Mouse (Mus musculus) myocyte (in vitro differentiated cells): ENCODE data around the gene Olfr1150-ps1. TPM values are rescaled to one million over a fixed set of nuclear protein-coding genes. Genes with fewer than 3 reads are reported as not detected.

Experiments
- H3K27me3 ChIP-seq: one replicate; pipeline ENCODE4 v1.6.1; 2011; ENCODE audit not compliant: control insufficient read depth, insufficient read depth, insufficient read length
- H3K36me3 ChIP-seq: one replicate; pipeline ENCODE4 v1.6.1; 2011; ENCODE audit not compliant: control insufficient read depth, insufficient read depth
- H3K4me2 ChIP-seq: one replicate; pipeline ENCODE4 v1.6.1; 2011; ENCODE audit warnings: low read depth, control low read depth
- H3K4me3 ChIP-seq: one replicate; pipeline ENCODE4 v1.5.1; 2011; ENCODE audit warnings: mild to moderate bottlenecking, control low read depth, moderate library complexity
- H3K79me2 ChIP-seq: one replicate; pipeline ENCODE4 v1.6.1; 2011; ENCODE audit not compliant: control insufficient read depth, insufficient read depth
- H3ac ChIP-seq: one replicate; pipeline ENCODE4 v1.6.1; 2011; ENCODE audit not compliant: control insufficient read depth, insufficient read length
- CEBPB ChIP-seq: IDR thresholded peaks from 2 replicates; pipeline ENCODE4 v1.6.1; 2011; ENCODE audit warnings: mild to moderate bottlenecking, moderate library complexity; ENCODE audit not compliant: poor library complexity, insufficient read depth, severe bottlenecking
- E2F4 ChIP-seq: IDR thresholded peaks from one replicate; pipeline ENCODE4 v1.6.1; 2011; ENCODE audit warnings: mild to moderate bottlenecking, control low read depth, moderate library complexity; ENCODE audit not compliant: insufficient read depth
- MAX ChIP-seq: IDR thresholded peaks from one replicate; pipeline ENCODE4 v1.6.1; 2011; ENCODE audit warnings: low read depth, mild to moderate bottlenecking, control low read depth
- MYOD1 ChIP-seq, 3 experiments: IDR thresholded peaks; one replicate each; pipeline ENCODE4 v1.6.1; 2011; ENCODE audit warnings: control low read depth in 2 of 3, low read depth in 2 of 3, mild to moderate bottlenecking in 2 of 3, moderate library complexity in 1 of 3; ENCODE audit not compliant: insufficient read length in 2 of 3, control insufficient read depth in 1 of 3
- MYOG ChIP-seq, 3 experiments: IDR thresholded peaks; one replicate each; pipeline ENCODE4 v1.6.1; 2011; ENCODE audit warnings: control low read depth in 2 of 3, low read depth in 2 of 3, mild to moderate bottlenecking in 2 of 3; ENCODE audit not compliant: insufficient read length in 2 of 3, control insufficient read depth in 1 of 3, insufficient read depth in 1 of 3
- POLR2A ChIP-seq: IDR thresholded peaks from one replicate; pipeline ENCODE4 v1.6.1; 2011; ENCODE audit warnings: low read depth, mild to moderate bottlenecking, control low read depth, moderate library complexity; ENCODE audit not compliant: insufficient read length
- POLR2AphosphoS2 ChIP-seq: IDR thresholded peaks from one replicate; pipeline ENCODE4 v1.6.1; 2011; ENCODE audit warnings: low read depth, control low read depth; ENCODE audit not compliant: insufficient read length
- REST ChIP-seq: IDR thresholded peaks from one replicate; pipeline ENCODE4 v1.6.1; 2011; ENCODE audit warnings: mild to moderate bottlenecking, control low read depth, moderate library complexity; ENCODE audit not compliant: insufficient read depth, insufficient read length
- SRF ChIP-seq: IDR thresholded peaks from one replicate; pipeline ENCODE4 v1.6.1; 2011; ENCODE audit warnings: low read depth; ENCODE audit not compliant: control insufficient read depth, insufficient read length
- TCF12 ChIP-seq: IDR thresholded peaks from one replicate; pipeline ENCODE4 v1.6.1; 2011; ENCODE audit warnings: mild to moderate bottlenecking, control low read depth; ENCODE audit not compliant: poor library complexity, insufficient read depth, severe bottlenecking
- TCF3 ChIP-seq: IDR thresholded peaks from one replicate; pipeline ENCODE4 v1.6.1; 2011; ENCODE audit warnings: low read depth, control low read depth; ENCODE audit not compliant: insufficient read length
- USF1 ChIP-seq: IDR thresholded peaks from one replicate; pipeline ENCODE4 v1.6.1; 2011; ENCODE audit warnings: low read depth, mild to moderate bottlenecking, control low read depth, moderate library complexity
- polyA plus RNA-seq: library from polyadenylated mRNA; unstranded; fragments of >200 nt; fragmentation: generic; extraction: Trizol; gene quantifications from one replicate; pipeline ENCODE4 v1.2.1, GENCODE M21; 2012; ENCODE audit warnings: missing spikeins

Olfr1150-ps1 gene
- polyA plus RNA-seq, 1 experiment = not detected

GRCm38 (mm10) chr2:87866192-87866591, 22.4 kb downstream of the Olfr1150-ps1 start, which contains the start of gene Olfr1152:
Gene Olfr1152 (plus strand): TSS chr2:87866492.
- no peak within 1 kb of the TSS for H3ac ChIP-seq
- no peak within 1 kb of the TSS for H3K4me2 ChIP-seq
- H3K4me3 ChIP-seq = no peak within 1 kb of the TSS
- no peaks in the 10 kb centered on the region for H3K36me3 ChIP-seq
- TF ChIP-seq REST (no peak), MYOD1 (IDR thresholded peaks at IDR 0.05; ENCODE audit: control insufficient read depth in 1 of 3, insufficient read length in 2 of 3, low read depth in 2 of 3) (no peak), USF1 (no peak), CEBPB (no peak), E2F4 (no peak), TCF12 (no peak), TCF3 (no peak), POLR2A (no peak), MAX (no peak), POLR2AphosphoS2 (no peak)
- no peaks in the 10 kb centered on the region for H3K79me2 ChIP-seq
- H3K27me3 ChIP-seq = no peaks in the 10 kb centered on the region

- no peaks in the 10 kb centered on the region for H3K36me3 ChIP-seq
- no peaks in the 10 kb centered on the region for H3K27me3 ChIP-seq
- H3ac ChIP-seq = no peak within 1 kb of the TSS
- H3K4me2 ChIP-seq = no peak within 1 kb of the TSS
- H3K79me2 ChIP-seq = no peaks in the 10 kb centered on the region
- no peak for TF ChIP-seq SRF
- TF ChIP-seq MYOD1 (IDR thresholded peaks at IDR 0.05; ENCODE audit: control insufficient read depth in 1 of 3, insufficient read length in 2 of 3, low read depth in 2 of 3) = no peak
- TF ChIP-seq MAX = no peak
- no peak for TF ChIP-seq TCF3
- TF ChIP-seq E2F4 = no peak
- no peak for TF ChIP-seq USF1
- no peak for TF ChIP-seq POLR2A
- no peak for TF ChIP-seq MYOG (IDR thresholded peaks at IDR 0.05; ENCODE audit: control insufficient read depth in 1 of 3, insufficient read depth in 1 of 3, insufficient read length in 2 of 3, low read depth in 2 of 3)
- H3K4me3 ChIP-seq = no peak within 1 kb of the TSS
Observed at GRCm38 (mm10) chr2:87894662-87895061, 50.9 kb downstream of the Olfr1150-ps1 start, which contains the start of gene Olfr1153. Gene Olfr1153 (plus strand): TSS chr2:87894962.

Other genes with a start within 250 kb of the Olfr1150-ps1 start
- gene Olfr1130, start 237.8 kb upstream of the Olfr1150-ps1 start, polyA plus RNA-seq = not detected
- gene Olfr1131, start 216.9 kb upstream of the Olfr1150-ps1 start, polyA plus RNA-seq = not detected
- not detected for gene Olfr1132, start 206.5 kb upstream of the Olfr1150-ps1 start, polyA plus RNA-seq
- gene Olfr1133, start 196.6 kb upstream of the Olfr1150-ps1 start, polyA plus RNA-seq = not detected
- gene Olfr1134, start 185.5 kb upstream of the Olfr1150-ps1 start, polyA plus RNA-seq = not detected
- not detected for gene Olfr1135, start 170.3 kb upstream of the Olfr1150-ps1 start, polyA plus RNA-seq
- not detected for gene Olfr1136, start 150.0 kb upstream of the Olfr1150-ps1 start, polyA plus RNA-seq
- gene Olfr1137, start 130.8 kb upstream of the Olfr1150-ps1 start, polyA plus RNA-seq = not detected
- not detected for gene Olfr1138, start 104.0 kb upstream of the Olfr1150-ps1 start, polyA plus RNA-seq
- gene Olfr1140, start 100.2 kb upstream of the Olfr1150-ps1 start, polyA plus RNA-seq = not detected
- not detected for gene Olfr1141, start 90.0 kb upstream of the Olfr1150-ps1 start, polyA plus RNA-seq
- gene Olfr152, start 64.5 kb upstream of the Olfr1150-ps1 start, polyA plus RNA-seq = not detected
- not detected for gene Olfr1143, start 43.4 kb upstream of the Olfr1150-ps1 start, polyA plus RNA-seq
- not detected for gene Olfr1145, start 34.2 kb upstream of the Olfr1150-ps1 start, polyA plus RNA-seq
- gene Olfr1148, start 13.5 kb upstream of the Olfr1150-ps1 start, polyA plus RNA-seq = not detected
- not detected for gene Olfr1151, start 11.9 kb downstream of the Olfr1150-ps1 start, polyA plus RNA-seq
- not detected for gene Olfr1152, start 22.5 kb downstream of the Olfr1150-ps1 start, polyA plus RNA-seq
- gene Olfr1153, start 51.0 kb downstream of the Olfr1150-ps1 start, polyA plus RNA-seq = not detected
- gene Olfr1154, start 61.2 kb downstream of the Olfr1150-ps1 start, polyA plus RNA-seq = not detected
- not detected for gene Olfr1155, start 101.1 kb downstream of the Olfr1150-ps1 start, polyA plus RNA-seq
- gene Olfr1156, start 109.1 kb downstream of the Olfr1150-ps1 start, polyA plus RNA-seq = not detected
- not detected for gene Olfr1157, start 124.3 kb downstream of the Olfr1150-ps1 start, polyA plus RNA-seq
- not detected for gene Olfr74, start 130.7 kb downstream of the Olfr1150-ps1 start, polyA plus RNA-seq
- not detected for gene Olfr1158, start 146.1 kb downstream of the Olfr1150-ps1 start, polyA plus RNA-seq
- not detected for gene Olfr1160, start 164.3 kb downstream of the Olfr1150-ps1 start, polyA plus RNA-seq
- not detected for gene Olfr1161, start 178.8 kb downstream of the Olfr1150-ps1 start, polyA plus RNA-seq
- gene Olfr73, start 193.7 kb downstream of the Olfr1150-ps1 start, polyA plus RNA-seq = not detected
- gene Olfr1162, start 207.1 kb downstream of the Olfr1150-ps1 start, polyA plus RNA-seq = not detected
- not detected for gene Olfr1163, start 227.8 kb downstream of the Olfr1150-ps1 start, polyA plus RNA-seq
- gene Olfr1164, start 250.0 kb downstream of the Olfr1150-ps1 start, polyA plus RNA-seq = not detected